Mouse (Mus musculus) limb, embryonic 14.5 days (tissue): Measurements from ENCODE around the gene Gm15013. TPM values are rescaled to one million over a fixed set of nuclear protein-coding genes. Genes with fewer than 3 reads are reported as not detected.
"Not testable (repeated sequence)": the region's sequence is repeated elsewhere in the genome, so short reads cannot be mapped to it uniquely, and the experiment has no call there.

ENCODE experiments used
- ATAC-seq: fragments of 200-750 bp; cut with Nextera tagmentation; 2 replicates; pipeline ENCODE4 v1.8.0; 2017; ENCODE audit warnings: low read depth, moderate number of reproducible peaks, moderate TSS enrichment; ENCODE audit not compliant: low FRiP score
- DNase-seq: peaks from one replicate; pipeline ENCODE4 v3.0.0-alpha.2; 2015; ENCODE audit warnings: low spot score
- H3K27ac ChIP-seq: fragments of 300-500 bp; sonication (generic); replicated peaks from 2 replicates; pipeline ENCODE4 v1.5.1; 2014; ENCODE audit warnings: low read depth, mild to moderate bottlenecking, low read length, moderate library complexity, mixed read lengths
- H3K27me3 ChIP-seq: fragments of 300-500 bp; sonication (generic); 2 replicates; pipeline ENCODE4 v1.6.1; 2014; ENCODE audit warnings: low read length, mixed read lengths; ENCODE audit not compliant: control insufficient read depth, insufficient read depth
- H3K36me3 ChIP-seq: fragments of 300-500 bp; sonication (generic); 2 replicates; pipeline ENCODE4 v1.6.1; 2014; ENCODE audit warnings: mild to moderate bottlenecking, low read length, moderate library complexity, mixed read lengths; ENCODE audit not compliant: control insufficient read depth, insufficient read depth
- H3K4me1 ChIP-seq: fragments of 300-500 bp; sonication (generic); 2 replicates; pipeline ENCODE4 v1.6.1; 2014; ENCODE audit warnings: antibody characterized with exemption, low read length, mixed read lengths; ENCODE audit not compliant: control insufficient read depth, insufficient read depth
- H3K4me2 ChIP-seq: fragments of 300-500 bp; sonication (generic); replicated peaks from 2 replicates; pipeline ENCODE4 v1.6.1; 2014; ENCODE audit warnings: low read depth, mild to moderate bottlenecking, low read length, moderate library complexity; ENCODE audit not compliant: severe bottlenecking
- H3K4me3 ChIP-seq: fragments of 300-500 bp; sonication (generic); replicated peaks from 2 replicates; pipeline ENCODE4 v1.5.1; 2014; ENCODE audit warnings: low read length
- H3K9ac ChIP-seq: fragments of 300-500 bp; sonication (generic); 2 replicates; pipeline ENCODE4 v1.6.1; 2014; ENCODE audit warnings: mild to moderate bottlenecking, low read depth, low read length, moderate library complexity; ENCODE audit not compliant: severe bottlenecking
- H3K9me3 ChIP-seq: fragments of 300-500 bp; sonication (generic); 2 replicates; pipeline ENCODE4 v1.6.1; 2016; ENCODE audit warnings: low read length; ENCODE audit not compliant: control insufficient read depth
- POLR2A ChIP-seq: fragments of 200-500 bp; IDR thresholded peaks from 2 replicates; pipeline ENCODE4 v1.8.0; 2012; ENCODE audit warnings: inconsistent platforms, mild to moderate bottlenecking, moderate library complexity, borderline replicate concordance; ENCODE audit not compliant: insufficient read depth, insufficient read length; ENCODE audit errors: extremely low read depth
- WGBS: fragments of 180-500 bp; shearing (Covaris S2); extraction: QIAGEN DNeasy Blood & Tissue Kit; methylation state at CpG from one replicate; pipeline ENCODE4 v1.1.7; 2014; 5-methylcytosine and 5-hydroxymethylcytosine counted together
- polyA plus RNA-seq, 2 experiments: library from polyadenylated mRNA; depleted of rRNA in 1 of 2; stranded (reverse) in 1 of 2; unstranded in 1 of 2; fragments of >200 nt; fragmentation: Nextera tagmentation in 1 of 2; extraction: Ambion mirVana in 1 of 2; gene quantifications; 2 replicates each; pipeline versions ENCODE4 v1.2.1 to v1.2.3; 2012 to 2014

Gene Gm15013
- polyA plus RNA-seq (2012; rRNA removed) = not detected in 2 replicates
- polyA plus RNA-seq (2014; fragmentation: Nextera tagmentation; extraction: Ambion mirVana) = 0.25 TPM in 1 of 2 replicates, not detected in the other

- TF ChIP-seq POLR2A = no peak
- no peaks in the 10 kb centered on the region for H3K4me1 ChIP-seq
- WGBS = 97% methylated on average over 8 of the region's 8 CpGs
- no peaks in the 10 kb centered on the region for H3K9me3 ChIP-seq
- no peaks in the 10 kb centered on the region for H3K27me3 ChIP-seq
- H3K27ac ChIP-seq = no peak within 1 kb of the TSS
- ATAC-seq (no peak), DNase-seq (no peak)
- H3K4me3 ChIP-seq = no peak within 1 kb of the TSS
- no peaks in the 10 kb centered on the region for H3K36me3 ChIP-seq
- H3K4me2 ChIP-seq = no peak within 1 kb of the TSS
- H3K9ac ChIP-seq = no peak within 1 kb of the TSS
These were observed at the start of gene Gm15013 for GRCm38 (mm10) chrX:139714381-139714780. Gene Gm15013 (minus strand): TSS chrX:139714481.

GRCm38 (mm10) chrX:139762546-139762945 is 48.3 kb upstream of the Gm15013 start:
- Histone ChIP-seq H3K4me1 (no peaks in the 10 kb centered on the region), H3K9me3 (no peaks in the 10 kb centered on the region), H3K9ac (no peak overlapping the region), H3K27me3 (no peaks in the 10 kb centered on the region), H3K36me3 (no peaks in the 10 kb centered on the region), H3K4me2 (no peak overlapping the region), H3K4me3 (no peak overlapping the region), H3K27ac (no peak overlapping the region)
- no peak for TF ChIP-seq POLR2A
- 81% methylated on average over 2 of the region's 2 CpGs for WGBS
- ATAC-seq (no peak), DNase-seq (peak; percentile 51)

GRCm38 (mm10) chrX:139758634-139759033 is 44.4 kb upstream of the Gm15013 start:
- not testable (repeated sequence) for H3K4me3 ChIP-seq, H3K36me3 ChIP-seq, H3K9ac ChIP-seq, DNase-seq, ATAC-seq, H3K4me2 ChIP-seq, H3K4me1 ChIP-seq, H3K27me3 ChIP-seq, H3K9me3 ChIP-seq, H3K27ac ChIP-seq
- WGBS = 78% methylated on average over 3 of the region's 3 CpGs

- Histone ChIP-seq H3K4me1 (no peaks in the 10 kb centered on the region), H3K4me3 (no peak overlapping the region), H3K27ac (no peak overlapping the region), H3K36me3 (no peaks in the 10 kb centered on the region), H3K4me2 (no peak overlapping the region), H3K9ac (no peak overlapping the region), H3K9me3 (no peaks in the 10 kb centered on the region), H3K27me3 (no peaks in the 10 kb centered on the region)
- DNase-seq (peak; percentile 61), ATAC-seq (no peak)
- TF ChIP-seq POLR2A = no peak
- WGBS = 0% methylated on average over 1 of the region's 1 CpGs
These were observed 37.6 kb upstream of the Gm15013 start for GRCm38 (mm10) chrX:139751855-139752254.

- no peak overlapping the region for H3K4me3 ChIP-seq
- TF ChIP-seq POLR2A = no peak
- WGBS = 84% methylated on average over 5 of the region's 5 CpGs
These were observed 22.8 kb upstream of the Gm15013 start for GRCm38 (mm10) chrX:139737066-139737465.

GRCm38 (mm10) chrX:139730541-139730940 is 16.3 kb upstream of the Gm15013 start:
- Histone ChIP-seq H3K9me3 (no peaks in the 10 kb centered on the region), H3K4me1 (no peaks in the 10 kb centered on the region), H3K27ac (no peak overlapping the region), H3K36me3 (peaks cover 8% of the 10 kb centered on the region; the same call in 1 of the 2 replicates), H3K9ac (no peak overlapping the region), H3K4me2 (no peak overlapping the region), H3K4me3 (no peak overlapping the region), H3K27me3 (no peaks in the 10 kb centered on the region)
- DNase-seq (no peak), ATAC-seq (no peak)
- no peak for TF ChIP-seq POLR2A
- 89% methylated on average over 3 of the region's 3 CpGs for WGBS

More at GRCm38 (mm10) chrX:139737066-139737465, 22.8 kb upstream of the Gm15013 start:
- Histone ChIP-seq H3K36me3 (peaks cover 3% of the 10 kb centered on the region; the same call in 1 of the 2 replicates), H3K4me1 (no peaks in the 10 kb centered on the region), H3K9ac (no peak overlapping the region), H3K4me2 (no peak overlapping the region), H3K9me3 (no peaks in the 10 kb centered on the region), H3K27me3 (no peaks in the 10 kb centered on the region), H3K27ac (no peak overlapping the region)
- ATAC-seq = no peak
- DNase-seq = no peak
